Mouse (Mus musculus) gastrocnemius, postnatal 36 days (tissue): ENCODE data around the gene Bard1. TPM values are rescaled to one million over a fixed set of nuclear protein-coding genes. Genes with fewer than 3 reads are reported as not detected.

Source experiments
- DNase-seq, 2 experiments: peaks; one replicate each; pipeline ENCODE4 v3.0.0; 2022
- intact Hi-C: fragments of 180-260 bp; cut with DNase I; formaldehyde crosslinking; loops from one replicate; pipeline ENCODE4 v1.15.1; 2025
- long read RNA-seq, 2 experiments: library from polyadenylated mRNA; stranded (forward); transcript quantifications; one replicate each; pipeline ENCODE4 v2.0.0; 2021
- total RNA-seq, 2 experiments: library from RNA; stranded (reverse); gene quantifications; 2 replicates each; pipeline ENCODE4 v1.2.3; 2021

The Bard1 gene
- total RNA-seq: under 1 TPM; 0.20 to 0.23 TPM
- long read RNA-seq, experiment 1: 0 reads
- long read RNA-seq, experiment 2: 0 reads

DNA sequence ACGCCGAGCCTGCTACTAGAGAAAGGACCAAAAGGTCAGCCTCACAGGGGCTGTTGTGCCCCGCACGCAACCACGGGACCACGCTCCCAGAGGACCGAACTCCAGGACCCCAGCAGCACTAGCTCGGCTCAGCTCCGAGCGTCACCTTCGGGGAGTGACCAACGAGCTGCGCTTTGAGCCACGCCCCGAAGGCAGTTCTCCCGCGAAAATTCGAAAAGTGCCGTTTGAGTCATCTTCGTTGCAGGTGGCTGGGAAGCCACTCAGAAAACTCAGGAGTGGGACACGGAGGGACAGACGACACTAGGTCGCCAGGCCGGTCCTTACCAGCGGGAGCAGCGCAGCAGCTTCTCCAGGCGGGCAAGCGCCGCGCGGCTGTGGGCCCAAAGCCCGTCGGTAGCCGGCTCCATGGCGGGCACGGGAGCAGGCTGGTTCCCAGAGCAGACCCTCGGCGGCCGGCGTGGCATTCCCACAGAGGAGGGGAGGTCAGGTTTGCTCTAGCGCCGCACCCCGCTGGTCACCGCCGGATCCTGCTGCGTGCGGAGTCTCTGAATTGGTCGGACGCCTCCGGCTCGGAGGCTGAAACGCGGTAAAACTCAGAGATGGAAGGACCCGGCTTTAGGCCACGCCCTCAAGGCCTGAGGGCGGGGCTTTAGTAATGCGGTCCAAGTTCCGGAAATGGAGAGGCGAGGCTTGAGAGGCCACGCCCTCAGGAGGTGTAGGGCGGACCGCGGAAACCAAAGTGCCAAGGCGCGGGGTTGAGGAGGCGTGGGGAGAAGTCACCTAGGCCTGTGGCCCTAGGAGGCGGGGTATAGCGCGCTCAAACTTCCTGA, at the start of gene Bard1:
Gene Bard1, minus strand, starts transcription at position 803 of the 830 bp plus-strand sequence.
- intact Hi-C loops: no loop called here

GRCm38 (mm10) chr1:71127171-71127570, 24.2 kb upstream of the Bard1 start:
- intact Hi-C loops: no loop called here
- DNase-seq: no peak

More for the DNA sequence above, at the start of gene Bard1:
- DNase-seq: peak; percentile 84 to 89

- DNase-seq: no peak
- intact Hi-C loops: no loop called here
These were observed 15.6 kb upstream of the Bard1 start for GRCm38 (mm10) chr1:71118511-71118910.

DNA sequence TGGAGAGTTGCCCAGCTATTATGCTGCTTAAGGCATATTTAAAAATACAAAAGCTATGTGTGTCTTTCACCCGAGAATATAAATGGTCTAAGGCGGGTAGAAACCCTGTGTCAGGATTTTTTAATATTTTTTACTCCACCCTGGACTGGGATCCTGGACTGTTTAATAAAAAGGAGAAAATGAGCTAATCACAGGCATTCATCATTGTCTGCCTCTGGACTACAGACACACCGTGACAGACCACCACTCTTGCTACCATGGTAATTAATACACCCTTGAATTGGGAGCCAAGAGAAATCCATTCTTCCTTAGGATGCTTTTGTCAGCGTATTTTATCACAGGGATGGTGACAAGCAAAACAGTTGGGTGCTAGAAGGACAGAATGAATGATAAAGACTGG, 14.3 kb upstream of the Bard1 start:
- intact Hi-C loops: no loop called here
- DNase-seq: no peak

- intact Hi-C loops: no loop called here
- no peak for DNase-seq
These were observed 12.8 kb upstream of the Bard1 start for GRCm38 (mm10) chr1:71115781-71116180.

GRCm38 (mm10) chr1:71109858-71110257, 6.9 kb upstream of the Bard1 start:
- intact Hi-C loops: no loop called here
- DNase-seq: no peak

DNA sequence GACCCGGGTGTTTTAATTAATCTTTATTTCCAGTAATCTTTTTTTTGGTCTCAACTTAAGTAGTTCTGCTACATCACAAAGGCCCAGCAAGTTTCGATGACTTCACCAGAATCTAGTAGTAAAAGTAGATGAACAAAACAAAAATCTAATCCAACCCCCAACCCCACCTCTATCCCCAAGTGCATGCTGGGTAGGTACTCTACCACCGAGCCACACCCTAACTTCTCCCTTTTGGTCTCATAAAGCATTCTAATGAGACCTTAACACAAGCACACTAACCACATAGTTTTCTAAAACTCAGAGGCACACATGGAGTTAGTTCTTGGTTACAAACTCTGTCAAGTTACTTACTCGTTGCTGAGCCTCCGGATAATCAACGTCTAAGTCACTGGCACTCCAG, 3.2 kb upstream of the Bard1 start:
- no peak for DNase-seq
- intact Hi-C loops: no loop called here

DNA sequence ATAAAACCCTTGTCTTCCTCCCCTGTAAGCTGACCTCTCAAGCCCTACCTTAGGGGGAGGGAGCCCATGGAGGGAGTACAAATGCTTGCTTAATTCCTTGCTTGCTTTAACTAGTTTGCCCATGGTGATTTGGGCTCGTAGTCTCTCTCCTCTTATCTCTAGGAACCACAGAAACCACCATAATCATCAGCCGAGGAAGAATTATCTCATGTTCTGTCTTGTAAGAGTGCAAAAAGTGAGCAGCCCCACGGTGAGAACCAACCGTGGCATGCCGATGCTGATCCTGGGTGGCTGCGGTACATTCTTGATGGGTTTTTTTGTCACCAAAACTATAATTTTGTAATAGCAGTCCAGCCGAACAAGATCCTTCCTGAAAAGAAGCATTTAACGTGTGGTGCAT, 2.8 kb upstream of the Bard1 start:
- intact Hi-C loops: no loop called here
- no peak for DNase-seq

DNA sequence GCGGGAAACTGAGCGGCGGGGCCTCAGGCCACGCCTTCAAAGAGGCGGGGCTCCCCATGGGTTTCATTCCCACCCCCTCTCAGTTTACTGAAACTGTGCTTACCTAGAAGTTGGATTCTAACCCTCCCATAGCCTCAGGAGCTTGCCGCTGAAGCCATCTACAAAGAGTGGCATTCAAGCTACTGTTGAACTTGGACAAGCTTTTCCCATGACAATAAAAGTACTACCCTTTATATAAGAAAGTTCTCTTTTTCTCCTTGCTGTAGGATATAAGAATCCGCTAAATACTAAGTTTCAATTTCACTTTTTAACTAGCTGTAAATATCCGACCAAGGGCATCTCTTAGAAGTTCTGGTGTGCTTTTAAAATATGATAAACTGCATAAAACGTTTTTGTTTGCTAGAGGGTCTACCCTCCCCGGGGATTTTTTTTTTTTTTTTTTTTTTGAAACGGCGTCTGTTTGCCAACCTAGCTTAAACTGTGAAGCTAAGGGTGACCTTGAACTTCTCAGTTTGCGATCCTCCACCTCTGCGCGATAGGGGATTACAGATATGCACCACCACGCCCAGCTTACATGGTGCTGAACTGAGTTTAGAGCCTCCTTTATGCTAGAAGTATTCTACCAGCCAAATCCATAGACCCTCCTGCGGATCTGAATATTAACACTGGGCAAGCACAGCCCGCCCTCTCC, 373 bp upstream of the Bard1 start:
- no peak for DNase-seq
- intact Hi-C loops: no loop called here

GRCm38 (mm10) chr1:71101369-71101970, 1.5 kb downstream of the Bard1 start:
- no peak for DNase-seq
- intact Hi-C loops: no loop called here

GRCm38 (mm10) chr1:71100591-71101368, 2.2 kb downstream of the Bard1 start:
- intact Hi-C loops: no loop called here
- DNase-seq: no peak

GRCm38 (mm10) chr1:71099945-71100515, 2.9 kb downstream of the Bard1 start:
- DNase-seq: no peak
- intact Hi-C loops: no loop called here

DNA sequence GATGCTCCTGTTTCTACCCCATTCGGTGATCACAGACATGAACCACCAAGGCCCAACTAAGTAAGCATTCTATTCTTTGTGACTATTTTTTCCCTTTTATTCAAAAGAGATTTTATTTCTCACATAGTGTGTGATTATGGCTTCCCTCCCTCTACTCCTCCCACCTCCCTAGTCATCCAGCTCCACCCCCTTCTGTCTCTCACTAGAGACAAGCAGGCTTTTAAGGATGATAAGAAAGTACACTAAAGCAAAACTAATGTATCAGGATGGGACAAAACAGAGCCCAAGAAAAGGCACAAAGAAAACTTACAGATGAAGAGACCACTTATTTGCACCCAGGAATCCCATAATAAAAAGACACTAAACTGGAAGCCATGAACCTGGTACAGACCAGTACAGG, 6.9 kb downstream of the Bard1 start:
- intact Hi-C loops: no loop called here
- no peak for DNase-seq

GRCm38 (mm10) chr1:71095211-71095805, 7.6 kb downstream of the Bard1 start:
- no peak for DNase-seq
- intact Hi-C loops: no loop called here

- intact Hi-C loops: no loop called here
- DNase-seq: no peak
These were observed 27.3 kb downstream of the Bard1 start for GRCm38 (mm10) chr1:71075651-71076050.

GRCm38 (mm10) chr1:71070771-71071170, 32.2 kb downstream of the Bard1 start:
- no peak for DNase-seq
- intact Hi-C loops: no loop called here

GRCm38 (mm10) chr1:71068728-71069304, 34.1 kb downstream of the Bard1 start:
- intact Hi-C loops: no loop called here
- DNase-seq: no peak

- intact Hi-C loops: no loop called here
- DNase-seq: no peak
These were observed 39.0 kb downstream of the Bard1 start for GRCm38 (mm10) chr1:71063885-71064492.

- no peak for DNase-seq
- intact Hi-C loops: no loop called here
These were observed 46.8 kb downstream of the Bard1 start for GRCm38 (mm10) chr1:71056143-71056542.
